Mouse (Mus musculus): ENCODE results near the gene Zfp810.
"Not testable (repeated sequence)": the region's sequence is repeated elsewhere in the genome, so short reads cannot be mapped to it uniquely, and the experiment has no call there.

Gene Zfp810

GRCm38 (mm10) chr9:22307156-22307919 lies at the start of gene Zfp810:
Gene Zfp810 (minus strand): TSS chr9:22307648.
- DNase-seq (ENCODE audit: low spot score in 2 of 2) = peak; percentile 95 to 96

GRCm38 (mm10) chr9:22355919-22356318 lies 48.5 kb upstream of the Zfp810 start:
- DNase-seq (ENCODE audit: low spot score in 2 of 2) = no peak

GRCm38 (mm10) chr9:22353901-22354300 lies 46.5 kb upstream of the Zfp810 start:
- DNase-seq (ENCODE audit: low spot score in 2 of 2) = no peak

GRCm38 (mm10) chr9:22353465-22353864 lies 46.0 kb upstream of the Zfp810 start:
- DNase-seq (ENCODE audit: low spot score in 2 of 2) = no peak

- no peak for DNase-seq (ENCODE audit: low spot score in 2 of 2)
Observed at GRCm38 (mm10) chr9:22340331-22340730, 32.9 kb upstream of the Zfp810 start.

- no peak for DNase-seq (ENCODE audit: low spot score in 2 of 2)
Observed at GRCm38 (mm10) chr9:22337217-22337616, 29.8 kb upstream of the Zfp810 start.

GRCm38 (mm10) chr9:22327475-22328387 lies 20.3 kb upstream of the Zfp810 start:
- DNase-seq (ENCODE audit: low spot score in 2 of 2) = peak; percentile 67 to 78

GRCm38 (mm10) chr9:22327099-22327474 lies 19.6 kb upstream of the Zfp810 start:
- DNase-seq (ENCODE audit: low spot score in 2 of 2) = no peak

- no peak for DNase-seq (ENCODE audit: low spot score in 2 of 2)
Observed at GRCm38 (mm10) chr9:22324579-22324978, 17.1 kb upstream of the Zfp810 start.

- no peak for DNase-seq (ENCODE audit: low spot score in 2 of 2)
Observed at GRCm38 (mm10) chr9:22322381-22323211, 15.1 kb upstream of the Zfp810 start.

GRCm38 (mm10) chr9:22319109-22319508 lies 11.7 kb upstream of the Zfp810 start:
- no peak for DNase-seq (ENCODE audit: low spot score in 2 of 2)

- DNase-seq (ENCODE audit: low spot score in 2 of 2) = not testable (repeated sequence)
Observed at GRCm38 (mm10) chr9:22316047-22316446, 8.6 kb upstream of the Zfp810 start.

GRCm38 (mm10) chr9:22314066-22314465 lies 6.6 kb upstream of the Zfp810 start:
- no peak for DNase-seq (ENCODE audit: low spot score in 2 of 2)

GRCm38 (mm10) chr9:22313218-22313617 lies 5.8 kb upstream of the Zfp810 start:
- no peak for DNase-seq (ENCODE audit: low spot score in 2 of 2)

GRCm38 (mm10) chr9:22309651-22310050 lies 2.2 kb upstream of the Zfp810 start:
- no peak for DNase-seq (ENCODE audit: low spot score in 2 of 2)

GRCm38 (mm10) chr9:22307920-22308262 lies 443 bp upstream of the Zfp810 start:
- DNase-seq (ENCODE audit: low spot score in 2 of 2) = not testable (repeated sequence)

GRCm38 (mm10) chr9:22306726-22307125 lies 722 bp downstream of the Zfp810 start:
- DNase-seq (ENCODE audit: low spot score in 2 of 2) = peak; percentile 20 to 26

- no peak for DNase-seq (ENCODE audit: low spot score in 2 of 2)
Observed at GRCm38 (mm10) chr9:22302199-22302598, 5.2 kb downstream of the Zfp810 start.

GRCm38 (mm10) chr9:22278733-22279132 lies 28.7 kb downstream of the Zfp810 start:
- DNase-seq (ENCODE audit: low spot score in 2 of 2) = no peak

GRCm38 (mm10) chr9:22268886-22269285 lies 38.6 kb downstream of the Zfp810 start:
- DNase-seq (ENCODE audit: low spot score in 2 of 2) = no peak

GRCm38 (mm10) chr9:22262611-22263010 lies 44.8 kb downstream of the Zfp810 start:
- no peak for DNase-seq (ENCODE audit: low spot score in 2 of 2)

GRCm38 (mm10) chr9:22261594-22261993 lies 45.9 kb downstream of the Zfp810 start:
- no peak for DNase-seq (ENCODE audit: low spot score in 2 of 2)
